Comparison of ENCODE assay signal across 9 mouse cellular contexts in genomic region chr15:103014166-103015008, GRCm38 (mm10). TPM values are rescaled to one million over a fixed set of nuclear protein-coding genes. Genes with fewer than 3 reads are reported as not detected.
DNase-seq lines count a peak whose midpoint lies in the region; ATAC-seq lines count a peak whose summit lies in the region.
"Had no signal": no experiment of that assay in that cellular context is flagged by ENCODE, and none has a peak within 500 bp of the region (broad histone marks: within the 10 kb centered on the region; RNA-seq: fewer than 3 reads in every experiment).

No protein-coding gene starts in this region.

- H3K4me3 ChIP-seq in heart, embryonic 13.5 days = peak overlapping the region; percentile 36
- peak overlapping the region; percentile 47 for H3K4me3 ChIP-seq in intestine, embryonic 14.5 days (ENCODE audit: low read depth, low read length)

- H3K36me3 ChIP-seq in heart, embryonic 13.5 days = no peaks in the 10 kb centered on the region
- no peaks in the 10 kb centered on the region for H3K36me3 ChIP-seq in intestine, embryonic 14.5 days (ENCODE audit: control insufficient read depth, insufficient read depth, low read length)

- no peak overlapping the region for H3K9ac ChIP-seq in heart, embryonic 13.5 days
- peak overlapping the region; percentile 75 for H3K9ac ChIP-seq in intestine, embryonic 14.5 days (ENCODE audit: low read length)

- H3K9me3 ChIP-seq in heart, embryonic 13.5 days = no peaks in the 10 kb centered on the region
- H3K9me3 ChIP-seq in intestine, embryonic 14.5 days (ENCODE audit: control insufficient read depth, low read length) = no peaks in the 10 kb centered on the region

- no peak overlapping the region for H3K27ac ChIP-seq in heart, embryonic 13.5 days (replicated peaks)
- peak overlapping the region; percentile 89 for H3K27ac ChIP-seq in intestine, embryonic 14.5 days (ENCODE audit: low read depth)

- peak overlapping the region; percentile 55 for H3K4me2 ChIP-seq in heart, embryonic 13.5 days
- H3K4me2 ChIP-seq in intestine, embryonic 14.5 days (ENCODE audit: low read length) = peak overlapping the region; percentile 51

- WGBS in heart, embryonic 13.5 days = under 1% methylated on average over 52 of the region's 57 CpGs
- under 1% methylated on average over 51 of the region's 57 CpGs for WGBS in intestine, embryonic 14.5 days

- H3K4me1 ChIP-seq in heart, embryonic 13.5 days = peaks cover 16% of the 10 kb centered on the region
- H3K4me1 ChIP-seq in intestine, embryonic 14.5 days (replicated peaks; ENCODE audit: control insufficient read depth, insufficient read depth, low read length) = peaks cover 33% of the 10 kb centered on the region

- no peak for DNase-seq in heart, postnatal 10 days
- peak; percentile 77 for DNase-seq in embryo, embryonic 11.5 days (ENCODE audit: low read depth, low spot score)
- peak; percentile 89 for DNase-seq in intestine, embryonic 14.5 days (ENCODE audit: low spot score)
- peak; percentile 92 for DNase-seq in mesoderm, embryonic 11.5 days (ENCODE audit: low read depth, low spot score)
- DNase-seq in left cerebral cortex, adult 18-20 months (ENCODE audit: low spot score in 2 of 2) = no peak
- no peak for DNase-seq in natural killer cell, adult 2 months (ENCODE audit: low spot score in 2 of 2)
- no peak for DNase-seq in lung, postnatal 10 days

- intact Hi-C loops in heart, postnatal 10 days (cut with DNase I) = loop anchor here (5.0 kb wide), 1 partner anchor 118 kb away; no protein-coding TSS in a partner anchor

- ATAC-seq in heart, embryonic 13.5 days (ENCODE audit: extremely low read depth, insufficient number of reproducible peaks, low FRiP score, low TSS enrichment) = no peak
- ATAC-seq in intestine, embryonic 14.5 days (replicated peaks; ENCODE audit: low FRiP score, low TSS enrichment, low read depth) = peak; percentile 41

- H3K27me3 ChIP-seq in heart, embryonic 13.5 days (replicated peaks) = peaks cover 98% of the 10 kb centered on the region
- H3K27me3 ChIP-seq in intestine, embryonic 14.5 days (replicated peaks; ENCODE audit: control insufficient read depth, insufficient read depth, low read length) = peaks cover 84% of the 10 kb centered on the region

RNA-seq across cellular contexts. Expression of gene Hoxc4, which starts 4.3 kb away (rescaled TPM):
- polyA plus RNA-seq in heart, embryonic 13.5 days (2015; fragmentation: Nextera tagmentation; extraction: Ambion mirVana) = 0.39 and 0.98 TPM in 2 replicates
- total RNA-seq in heart, postnatal 10 days (2021) = under 1 TPM in 1 of 2 experiments, not detected in 1; 0.24 TPM
- 14.6 and 15.6 TPM in 2 replicates for polyA plus RNA-seq in intestine, embryonic 14.5 days (2014; fragmentation: Nextera tagmentation; extraction: Ambion mirVana)
- not detected for total RNA-seq in left cerebral cortex, adult 18-20 months (2021)
- total RNA-seq: liver, adult 2 months had no signal
- polyA plus RNA-seq: liver, adult 2 months had no signal

RNA-seq across cellular contexts. Expression of gene Hoxc6, which starts 16.3 kb away (rescaled TPM):
- 0.22 and 0.25 TPM in 2 replicates for polyA plus RNA-seq in heart, embryonic 13.5 days (2015; fragmentation: Nextera tagmentation; extraction: Ambion mirVana)
- under 1 TPM in 1 of 2 experiments, not detected in 1; 0.15 TPM for total RNA-seq in heart, postnatal 10 days (2021)
- 6.1 and 9.6 TPM in 2 replicates for polyA plus RNA-seq in intestine, embryonic 14.5 days (2014; fragmentation: Nextera tagmentation; extraction: Ambion mirVana)
- not detected for total RNA-seq in left cerebral cortex, adult 18-20 months (2021)
- total RNA-seq: liver, adult 2 months had no signal
- polyA plus RNA-seq: liver, adult 2 months had no signal

RNA-seq across cellular contexts. Expression of gene Hoxc8, which starts 24.0 kb away (rescaled TPM):
- 0.06 TPM in 1 of 2 replicates, not detected in the other for polyA plus RNA-seq in heart, embryonic 13.5 days (2015; fragmentation: Nextera tagmentation; extraction: Ambion mirVana)
- not detected for total RNA-seq in heart, postnatal 10 days (2021)
- polyA plus RNA-seq in intestine, embryonic 14.5 days (2014; fragmentation: Nextera tagmentation; extraction: Ambion mirVana) = 9.5 and 11.9 TPM in 2 replicates
- not detected for total RNA-seq in left cerebral cortex, adult 18-20 months (2021)
- total RNA-seq: liver, adult 2 months had no signal
- polyA plus RNA-seq: liver, adult 2 months had no signal

RNA-seq across cellular contexts. Expression of gene Hoxc9, which starts 38.1 kb away (rescaled TPM):
- polyA plus RNA-seq in heart, embryonic 13.5 days (2015; fragmentation: Nextera tagmentation; extraction: Ambion mirVana) = not detected in 2 replicates
- not detected for total RNA-seq in heart, postnatal 10 days (2021)
- polyA plus RNA-seq in intestine, embryonic 14.5 days (2014; fragmentation: Nextera tagmentation; extraction: Ambion mirVana) = 1.7 and 1.9 TPM in 2 replicates
- not detected for total RNA-seq in left cerebral cortex, adult 18-20 months (2021)
- total RNA-seq: liver, adult 2 months had no signal
- polyA plus RNA-seq: liver, adult 2 months had no signal

RNA-seq across cellular contexts. Expression of gene Hoxc5, which starts 47.1 kb away (rescaled TPM):
- 0.57 and 1.6 TPM in 2 replicates for polyA plus RNA-seq in heart, embryonic 13.5 days (2015; fragmentation: Nextera tagmentation; extraction: Ambion mirVana)
- under 1 TPM; 0.12 to 0.15 TPM for total RNA-seq in heart, postnatal 10 days (2021)
- polyA plus RNA-seq in intestine, embryonic 14.5 days (2014; fragmentation: Nextera tagmentation; extraction: Ambion mirVana) = 12.2 and 14.1 TPM in 2 replicates
- total RNA-seq in left cerebral cortex, adult 18-20 months (2021) = not detected
- polyA plus RNA-seq: liver, adult 2 months had no signal

Comparison
In these comparisons a context has a peak if more than half of its experiments do, and no peak if none do; other contexts are left out.
1. DNase-seq: peak in embryo, embryonic 11.5 days (single experiment), intestine, embryonic 14.5 days (single experiment) and mesoderm, embryonic 11.5 days (single experiment); none in heart, postnatal 10 days (0 of 2), left cerebral cortex, adult 18-20 months (0 of 2), natural killer cell, adult 2 months (0 of 2) and lung, postnatal 10 days (single experiment).